Mouse (Mus musculus): ENCODE measurements around the gene Il13. TPM values are rescaled to one million over a fixed set of nuclear protein-coding genes. Genes with fewer than 3 reads are reported as not detected.

Il13 gene
- not detected in 2 replicates for polyA plus RNA-seq (2016; fragmentation: Nextera tagmentation; extraction: Ambion mirVana)

DNA sequence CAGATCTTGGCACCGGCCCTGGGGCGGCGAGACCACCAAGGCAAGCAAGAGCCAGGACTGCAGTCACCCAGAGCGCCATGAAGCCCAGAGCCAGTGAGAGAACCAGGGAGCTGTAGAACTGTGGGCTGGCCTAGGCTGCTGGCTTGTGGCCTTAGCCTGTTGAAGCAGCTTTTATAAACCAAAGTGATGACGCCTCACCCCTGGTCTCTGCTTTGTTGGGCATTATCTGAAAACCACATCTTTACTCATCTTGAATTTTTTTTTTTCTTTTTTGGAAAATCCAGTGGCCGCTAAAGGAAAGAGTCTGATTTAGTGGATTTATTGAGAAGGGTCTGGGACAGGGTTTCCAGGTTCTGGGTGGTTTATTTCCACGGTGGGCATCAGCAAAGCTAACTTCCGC is at the start of gene Il13:
Gene Il13 (minus strand): TSS at position 147 of the 400 bp plus-strand sequence.
- H3K36me3 ChIP-seq, result no peaks in the 10 kb centered on the region
- no peak within 1 kb of the TSS for H3K9ac ChIP-seq (replicated peaks)
- 95% methylated on average over 8 of the region's 8 CpGs for WGBS
- H3K27me3 ChIP-seq, result peaks cover 37% of the 10 kb centered on the region
- H3K4me3 ChIP-seq, result no peak within 1 kb of the TSS
- no peak for ATAC-seq (ENCODE audit: low FRiP score, low read depth)
- peaks cover 11% of the 10 kb centered on the region for H3K4me1 ChIP-seq
- no peaks in the 10 kb centered on the region for H3K9me3 ChIP-seq
- no peak within 1 kb of the TSS for H3K4me2 ChIP-seq (replicated peaks)
- no peak within 1 kb of the TSS for H3K27ac ChIP-seq (replicated peaks)

- Histone ChIP-seq H3K9ac (replicated peaks) (no peak overlapping the region), H3K27me3 (no peaks in the 10 kb centered on the region), H3K4me3 (no peak overlapping the region), H3K4me2 (replicated peaks) (no peak overlapping the region), H3K4me1 (no peaks in the 10 kb centered on the region), H3K36me3 (peaks cover 38% of the 10 kb centered on the region; the same call in 1 of the 2 replicates), H3K27ac (replicated peaks) (no peak overlapping the region), H3K9me3 (no peaks in the 10 kb centered on the region)
- ATAC-seq (ENCODE audit: low FRiP score, low read depth), result no peak
- WGBS, result 94% methylated on average over 9 of the region's 9 CpGs
Measured at GRCm38 (mm10) chr11:53682994-53683530, 48.6 kb upstream of the Il13 start.

- Histone ChIP-seq H3K4me1 (no peaks in the 10 kb centered on the region), H3K36me3 (peaks cover 38% of the 10 kb centered on the region; the same call in 1 of the 2 replicates), H3K9ac (replicated peaks) (no peak overlapping the region), H3K27ac (replicated peaks) (no peak overlapping the region), H3K27me3 (no peaks in the 10 kb centered on the region), H3K4me2 (replicated peaks) (no peak overlapping the region), H3K4me3 (no peak overlapping the region), H3K9me3 (no peaks in the 10 kb centered on the region)
- ATAC-seq (ENCODE audit: low FRiP score, low read depth), result no peak
- 96% methylated on average over 2 of the region's 2 CpGs for WGBS
Measured at GRCm38 (mm10) chr11:53682170-53682569, 47.7 kb upstream of the Il13 start.

GRCm38 (mm10) chr11:53681686-53682085 is 47.2 kb upstream of the Il13 start:
- Histone ChIP-seq H3K27me3 (no peaks in the 10 kb centered on the region), H3K27ac (replicated peaks) (no peak overlapping the region), H3K9me3 (no peaks in the 10 kb centered on the region), H3K4me2 (replicated peaks) (no peak overlapping the region), H3K4me3 (no peak overlapping the region), H3K9ac (replicated peaks) (no peak overlapping the region), H3K36me3 (peaks cover 38% of the 10 kb centered on the region; the same call in 1 of the 2 replicates), H3K4me1 (no peaks in the 10 kb centered on the region)
- WGBS, result 85% methylated on average over 2 of the region's 2 CpGs
- ATAC-seq (ENCODE audit: low FRiP score, low read depth), result no peak

DNA sequence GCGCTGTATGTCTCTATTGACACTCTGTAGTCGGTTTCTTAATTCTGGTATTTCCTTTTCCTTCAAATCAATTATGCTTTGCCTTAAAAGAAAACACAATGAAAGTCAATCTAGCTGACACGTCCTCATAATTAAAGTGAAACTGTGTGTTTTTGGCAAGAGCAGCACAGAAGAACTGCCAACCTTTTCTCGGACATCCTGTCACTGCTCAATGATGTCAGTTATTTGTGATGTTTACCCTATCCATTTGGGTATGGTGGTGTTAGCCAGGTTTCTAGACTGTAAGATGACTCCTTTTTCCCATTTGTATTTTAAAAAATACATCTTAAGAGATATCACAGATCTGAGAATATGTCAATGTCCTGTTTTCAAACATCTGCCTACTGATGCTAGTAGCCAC is 45.6 kb upstream of the Il13 start:
- Histone ChIP-seq H3K9me3 (no peaks in the 10 kb centered on the region), H3K4me3 (no peak overlapping the region), H3K9ac (replicated peaks) (no peak overlapping the region), H3K27me3 (no peaks in the 10 kb centered on the region), H3K4me2 (replicated peaks) (no peak overlapping the region), H3K27ac (replicated peaks) (no peak overlapping the region), H3K36me3 (peaks cover 49% of the 10 kb centered on the region), H3K4me1 (no peaks in the 10 kb centered on the region)
- no peak for ATAC-seq (ENCODE audit: low FRiP score, low read depth)
- 86% methylated on average over 4 of the region's 4 CpGs for WGBS

GRCm38 (mm10) chr11:53671414-53671813 is 36.9 kb upstream of the Il13 start:
- no peak overlapping the region for H3K27ac ChIP-seq (replicated peaks)
- no peaks in the 10 kb centered on the region for H3K27me3 ChIP-seq
- H3K4me3 ChIP-seq, result no peak overlapping the region
- no peaks in the 10 kb centered on the region for H3K9me3 ChIP-seq
- 98% methylated on average over 4 of the region's 4 CpGs for WGBS
- H3K4me2 ChIP-seq (replicated peaks), result no peak overlapping the region
- H3K4me1 ChIP-seq, result no peaks in the 10 kb centered on the region
- no peak overlapping the region for H3K9ac ChIP-seq (replicated peaks)
- ATAC-seq (ENCODE audit: low FRiP score, low read depth), result no peak
- H3K36me3 ChIP-seq, result peaks cover 39% of the 10 kb centered on the region

DNA sequence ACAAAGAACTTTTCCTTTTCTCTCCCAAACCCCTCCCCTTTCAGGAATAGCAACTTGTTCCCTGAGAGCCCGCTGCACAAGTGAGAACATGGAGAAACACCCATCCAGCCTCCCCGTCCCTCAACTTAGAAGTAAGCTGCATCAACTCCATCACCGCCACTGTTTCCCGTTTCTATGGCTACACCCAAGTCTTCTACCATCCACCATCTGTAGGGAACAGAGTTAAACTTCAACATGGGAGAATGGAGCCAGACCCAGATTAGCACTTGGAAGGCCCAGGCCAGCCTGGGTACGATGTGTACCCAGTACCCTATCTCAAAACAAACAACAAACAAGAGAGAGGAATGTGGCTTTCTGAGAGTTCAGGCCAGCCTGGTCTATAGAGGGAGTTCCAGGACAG is 29.6 kb upstream of the Il13 start:
- H3K4me1 ChIP-seq, result no peaks in the 10 kb centered on the region
- H3K9me3 ChIP-seq, result no peaks in the 10 kb centered on the region
- H3K36me3 ChIP-seq, result peaks cover 23% of the 10 kb centered on the region
- H3K9ac ChIP-seq (replicated peaks), result no peak overlapping the region
- WGBS, result 85% methylated on average over 5 of the region's 5 CpGs
- H3K4me3 ChIP-seq, result no peak overlapping the region
- H3K4me2 ChIP-seq (replicated peaks), result no peak overlapping the region
- no peak overlapping the region for H3K27ac ChIP-seq (replicated peaks)
- no peak for ATAC-seq (ENCODE audit: low FRiP score, low read depth)
- no peaks in the 10 kb centered on the region for H3K27me3 ChIP-seq

GRCm38 (mm10) chr11:53662794-53663674 is 28.5 kb upstream of the Il13 start:
- Histone ChIP-seq H3K4me1 (no peaks in the 10 kb centered on the region), H3K9me3 (no peaks in the 10 kb centered on the region), H3K27me3 (no peaks in the 10 kb centered on the region), H3K4me3 (no peak overlapping the region), H3K36me3 (peaks cover 18% of the 10 kb centered on the region), H3K27ac (replicated peaks) (no peak overlapping the region), H3K9ac (replicated peaks) (no peak overlapping the region), H3K4me2 (replicated peaks) (no peak overlapping the region)
- ATAC-seq (ENCODE audit: low FRiP score, low read depth), result no peak
- 86% methylated on average over 14 of the region's 14 CpGs for WGBS

- Histone ChIP-seq H3K9ac (replicated peaks) (no peak overlapping the region), H3K27me3 (no peaks in the 10 kb centered on the region), H3K4me3 (no peak overlapping the region), H3K4me1 (no peaks in the 10 kb centered on the region), H3K27ac (replicated peaks) (no peak overlapping the region), H3K36me3 (peaks cover 12% of the 10 kb centered on the region; the same call in 1 of the 2 replicates), H3K4me2 (replicated peaks) (no peak overlapping the region), H3K9me3 (no peaks in the 10 kb centered on the region)
- WGBS, result 90% methylated on average over 6 of the region's 6 CpGs
- ATAC-seq (ENCODE audit: low FRiP score, low read depth), result no peak
Measured at GRCm38 (mm10) chr11:53657828-53658227, 23.3 kb upstream of the Il13 start.

DNA sequence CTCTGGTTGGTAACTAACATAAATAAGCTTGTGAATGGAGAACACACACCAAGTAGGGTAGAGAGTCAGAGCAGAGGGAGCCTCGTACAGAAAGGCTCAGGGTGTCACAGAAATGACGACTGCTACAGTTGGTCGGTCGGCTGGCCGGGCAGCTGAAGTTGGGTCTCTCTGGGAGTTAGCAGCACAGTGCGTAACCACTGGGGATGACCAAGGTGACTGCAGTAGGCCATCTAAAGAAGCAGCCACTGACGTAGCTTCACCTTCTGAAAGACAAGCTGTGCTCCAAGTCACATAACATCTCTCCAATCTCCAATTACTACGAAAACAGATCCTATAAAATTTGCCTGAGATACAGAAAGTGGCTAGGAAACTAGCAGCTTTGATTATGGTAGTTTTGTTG is 22.9 kb upstream of the Il13 start:
- H3K9me3 ChIP-seq, result no peaks in the 10 kb centered on the region
- H3K4me2 ChIP-seq (replicated peaks), result no peak overlapping the region
- H3K4me3 ChIP-seq, result no peak overlapping the region
- ATAC-seq (ENCODE audit: low FRiP score, low read depth), result no peak
- H3K4me1 ChIP-seq, result no peaks in the 10 kb centered on the region
- H3K36me3 ChIP-seq, result peaks cover 12% of the 10 kb centered on the region; the same call in 1 of the 2 replicates
- no peaks in the 10 kb centered on the region for H3K27me3 ChIP-seq
- WGBS, result 90% methylated on average over 8 of the region's 8 CpGs
- H3K27ac ChIP-seq (replicated peaks), result no peak overlapping the region
- H3K9ac ChIP-seq (replicated peaks), result no peak overlapping the region

DNA sequence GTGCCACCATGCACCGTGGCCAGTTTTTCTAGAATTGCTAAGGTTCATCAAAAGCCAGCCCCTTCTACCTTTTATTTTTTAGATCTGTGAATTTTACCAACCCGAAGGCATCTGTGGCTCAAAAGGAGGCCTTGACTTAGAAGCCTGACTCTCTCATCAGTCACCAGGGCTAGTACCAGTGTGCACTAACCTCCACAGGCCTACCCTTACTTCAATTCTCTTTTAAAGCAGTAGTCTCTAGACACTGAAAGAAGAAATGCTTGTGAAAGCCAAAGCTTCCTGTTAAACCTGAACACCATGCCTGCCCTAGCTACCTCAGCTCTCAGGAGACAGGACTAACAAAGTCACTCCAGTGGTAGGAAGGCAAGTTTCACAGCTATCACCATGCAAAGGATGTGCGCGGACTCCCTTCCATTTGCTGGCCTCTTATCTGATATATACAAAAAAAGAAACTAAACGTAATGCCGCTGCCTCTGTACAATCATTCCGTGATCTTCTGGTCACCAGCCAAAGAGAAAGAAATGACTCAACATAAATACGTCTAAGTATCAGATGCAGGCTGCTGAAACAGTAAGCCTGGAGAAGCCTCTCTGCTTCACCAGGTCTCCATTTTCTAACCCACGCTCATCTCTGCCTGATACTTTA is 22.2 kb upstream of the Il13 start:
- no peak for ATAC-seq (ENCODE audit: low FRiP score, low read depth)
- no peaks in the 10 kb centered on the region for H3K4me1 ChIP-seq
- 95% methylated on average over 9 of the region's 9 CpGs for WGBS
- H3K4me3 ChIP-seq, result no peak overlapping the region
- H3K9ac ChIP-seq (replicated peaks), result no peak overlapping the region
- peaks cover 18% of the 10 kb centered on the region for H3K36me3 ChIP-seq
- no peak overlapping the region for H3K4me2 ChIP-seq (replicated peaks)
- no peaks in the 10 kb centered on the region for H3K9me3 ChIP-seq
- no peaks in the 10 kb centered on the region for H3K27me3 ChIP-seq
- no peak overlapping the region for H3K27ac ChIP-seq (replicated peaks)

- ATAC-seq (ENCODE audit: low FRiP score, low read depth), result no peak
- no peaks in the 10 kb centered on the region for H3K9me3 ChIP-seq
- peaks cover 35% of the 10 kb centered on the region for H3K36me3 ChIP-seq
- no peak overlapping the region for H3K27ac ChIP-seq (replicated peaks)
- no peaks in the 10 kb centered on the region for H3K27me3 ChIP-seq
- WGBS, result 94% methylated on average over 5 of the region's 5 CpGs
- H3K4me3 ChIP-seq, result no peak overlapping the region
- H3K4me2 ChIP-seq (replicated peaks), result no peak overlapping the region
- no peak overlapping the region for H3K9ac ChIP-seq (replicated peaks)
- H3K4me1 ChIP-seq, result no peaks in the 10 kb centered on the region
Measured at GRCm38 (mm10) chr11:53655043-53655442, 20.5 kb upstream of the Il13 start.
